Mouse (Mus musculus): ENCODE measurements around the gene Prpf8. TPM values are rescaled to one million over a fixed set of nuclear protein-coding genes. Genes with fewer than 3 reads are reported as not detected.
A peak's percentile ranks its signal among the peaks of the same experiment; 100 is the strongest.

The Prpf8 gene
- polyA plus RNA-seq, 1 experiment: 2.2 TPM

DNA sequence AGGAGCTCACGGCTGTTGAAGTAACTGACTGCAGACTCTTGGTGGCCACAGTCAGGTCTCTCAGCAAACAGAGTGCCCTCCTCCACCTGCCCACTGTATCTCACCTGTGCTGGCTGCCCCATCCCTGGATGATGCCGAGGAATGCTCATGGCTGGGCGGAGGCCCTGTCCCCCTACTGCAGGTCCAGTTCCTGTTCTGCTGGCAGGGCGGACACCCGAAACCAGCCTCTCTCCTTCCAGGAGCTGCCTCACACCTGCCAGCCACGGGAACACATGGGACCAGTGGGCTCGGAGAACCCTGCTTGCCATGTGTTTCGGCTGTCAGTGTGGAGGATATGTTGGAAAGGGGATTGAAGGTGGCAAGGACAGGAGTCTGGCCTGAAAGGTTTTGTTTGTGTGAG lies 53.6 kb downstream of the Prpf8 start:
- Histone ChIP-seq H3K4me1 (ENCODE audit: control insufficient read depth) (peaks cover 32% of the 10 kb centered on the region), H3K27me3 (ENCODE audit: control insufficient read depth) (no peaks in the 10 kb centered on the region), H3K4me3 (replicated peaks) (no peak overlapping the region), H3K9me3 (ENCODE audit: control insufficient read depth, low read length) (no peaks in the 10 kb centered on the region), H3K36me3 (ENCODE audit: control insufficient read depth) (peaks cover 2% of the 10 kb centered on the region; the same call in 1 of the 2 replicates)
- no peak for TF ChIP-seq TAL1 (IDR thresholded peaks at IDR 0.05; ENCODE audit: low read length)
- no peak for TF ChIP-seq GATA1 (IDR thresholded peaks at IDR 0.05; ENCODE audit: low read length)

DNA sequence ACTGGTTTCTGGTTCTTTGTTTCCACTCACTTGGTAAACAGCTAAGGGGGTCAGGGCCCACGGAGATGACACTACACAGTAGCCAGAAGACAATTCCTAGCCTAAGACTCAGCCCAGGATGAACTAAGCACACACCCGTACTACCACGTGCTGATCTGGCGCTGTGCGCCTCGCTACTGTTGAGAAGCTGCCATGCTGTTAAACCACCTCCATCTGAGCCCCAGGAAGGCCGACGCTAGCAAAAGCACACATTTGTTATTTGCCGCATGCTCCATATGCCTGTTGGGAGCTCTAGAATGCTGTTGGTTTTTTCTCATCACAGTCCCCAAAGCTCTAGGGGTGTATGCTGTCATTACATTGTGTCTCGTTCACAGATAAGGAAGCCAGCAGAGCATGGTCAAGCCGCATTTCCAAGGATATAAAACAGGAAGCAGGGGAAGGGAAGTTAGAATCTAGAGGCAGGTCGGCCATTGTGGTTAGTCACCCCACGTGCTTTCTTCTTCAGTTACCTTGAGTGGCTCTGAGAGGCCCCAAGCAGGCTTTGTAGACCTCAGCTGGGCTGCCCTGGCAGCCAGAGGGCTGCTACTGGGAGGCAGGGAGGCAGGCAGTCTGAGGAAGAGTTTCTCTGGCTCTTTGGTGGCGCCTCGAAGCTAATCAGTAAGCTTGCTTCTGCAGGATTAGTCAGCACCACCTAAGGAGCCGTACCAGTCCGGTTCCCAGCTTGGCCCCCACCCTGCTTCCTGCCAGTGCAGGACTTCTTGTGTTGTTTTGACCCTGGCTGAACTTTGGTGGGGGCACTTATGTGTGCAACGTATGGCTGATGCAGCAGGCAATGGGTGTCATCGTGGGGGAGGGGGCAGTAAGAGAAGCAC lies 54.3 kb downstream of the Prpf8 start:
- peaks cover 33% of the 10 kb centered on the region for H3K4me1 ChIP-seq (ENCODE audit: control insufficient read depth)
- no peak overlapping the region for H3K4me3 ChIP-seq (replicated peaks)
- peaks cover 2% of the 10 kb centered on the region; the same call in 1 of the 2 replicates for H3K36me3 ChIP-seq (ENCODE audit: control insufficient read depth)

DNA sequence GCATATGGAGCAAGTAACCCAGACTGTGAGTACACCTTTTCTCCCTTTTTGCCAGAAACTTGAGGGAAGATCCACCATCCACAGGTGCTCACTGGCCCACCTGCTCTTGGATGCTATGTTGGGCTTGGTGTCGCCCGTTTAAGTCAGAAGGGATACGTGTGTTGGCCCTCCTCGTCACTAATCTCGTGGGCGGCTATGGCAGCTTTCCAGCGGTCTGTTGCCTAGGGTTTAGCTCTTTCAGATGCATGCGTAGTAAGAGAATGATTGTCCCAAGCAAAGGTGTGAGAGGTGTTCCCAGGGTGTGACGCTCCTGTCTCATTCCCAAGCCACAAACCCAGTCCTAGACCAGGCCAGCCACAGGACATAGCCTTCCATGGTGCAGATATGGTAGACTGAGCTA lies 58.1 kb downstream of the Prpf8 start:
- Histone ChIP-seq H3K4me3 (replicated peaks) (no peak overlapping the region), H3K9me3 (ENCODE audit: control insufficient read depth, low read length) (no peaks in the 10 kb centered on the region), H3K27me3 (ENCODE audit: control insufficient read depth) (no peaks in the 10 kb centered on the region), H3K4me1 (ENCODE audit: control insufficient read depth) (peaks cover 44% of the 10 kb centered on the region), H3K36me3 (ENCODE audit: control insufficient read depth) (peaks cover 2% of the 10 kb centered on the region; the same call in 1 of the 2 replicates)
- TF ChIP-seq TAL1 (IDR thresholded peaks at IDR 0.05; ENCODE audit: low read length): no peak

More for the DNA sequence above, 54.3 kb downstream of the Prpf8 start:
- Histone ChIP-seq H3K27me3 (ENCODE audit: control insufficient read depth) (no peaks in the 10 kb centered on the region), H3K9me3 (ENCODE audit: control insufficient read depth, low read length) (no peaks in the 10 kb centered on the region)
- TF ChIP-seq TAL1 (IDR thresholded peaks at IDR 0.05; ENCODE audit: low read length): no peak
- TF ChIP-seq GATA1 (IDR thresholded peaks at IDR 0.05; ENCODE audit: low read length): no peak

DNA sequence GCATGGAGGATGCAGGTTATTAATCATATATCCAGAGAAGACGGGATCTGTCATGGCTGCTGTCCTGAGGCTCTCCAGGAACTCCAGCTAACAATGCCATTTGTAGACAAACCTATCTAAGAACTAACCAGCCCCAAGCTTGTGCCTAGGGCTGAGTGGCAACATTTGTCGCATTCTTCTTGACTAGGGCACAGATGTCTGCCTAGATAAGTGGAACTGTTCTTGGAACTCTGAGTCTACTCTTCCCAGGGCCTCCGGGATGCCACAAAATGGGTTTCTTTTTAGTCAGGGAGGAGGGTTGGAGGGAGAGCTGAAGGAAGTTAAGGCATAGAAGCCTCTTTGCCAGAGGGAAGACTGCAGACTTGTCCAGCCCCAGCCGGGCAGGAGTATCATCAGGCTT lies 59.4 kb downstream of the Prpf8 start:
- H3K4me3 ChIP-seq (replicated peaks): peak overlapping the region; percentile 5
- peaks cover 2% of the 10 kb centered on the region; the same call in 1 of the 2 replicates for H3K36me3 ChIP-seq (ENCODE audit: control insufficient read depth)

DNA sequence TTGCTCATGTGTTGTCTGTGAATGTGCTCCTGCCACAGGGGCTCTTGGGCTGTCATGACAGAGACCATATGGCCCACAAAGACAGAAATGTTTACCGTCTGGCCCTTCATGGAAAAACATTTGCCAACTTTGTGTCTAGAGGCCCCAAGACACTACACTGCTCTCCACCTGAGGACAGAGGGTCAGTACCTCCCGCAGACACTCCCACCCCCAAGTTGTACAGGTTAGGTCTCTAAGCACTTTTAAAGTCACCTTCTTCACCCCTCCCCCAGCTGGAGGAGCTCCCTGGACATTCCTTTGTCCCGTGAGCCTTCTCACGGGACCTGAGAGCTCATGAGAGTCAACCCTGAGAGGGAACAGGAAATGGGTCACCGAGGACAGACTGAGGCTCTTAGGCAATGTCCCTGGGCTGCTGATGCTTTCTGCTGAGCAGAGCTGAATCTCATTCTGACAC lies 63.1 kb downstream of the Prpf8 start:
- Histone ChIP-seq H3K9me3 (ENCODE audit: control insufficient read depth, low read length) (no peaks in the 10 kb centered on the region), H3K27me3 (ENCODE audit: control insufficient read depth) (no peaks in the 10 kb centered on the region), H3K4me1 (ENCODE audit: control insufficient read depth) (peaks cover 26% of the 10 kb centered on the region), H3K36me3 (ENCODE audit: control insufficient read depth) (peaks cover 2% of the 10 kb centered on the region; the same call in 1 of the 2 replicates), H3K4me3 (replicated peaks) (no peak overlapping the region)
- TF ChIP-seq TAL1 (IDR thresholded peaks at IDR 0.05; ENCODE audit: low read length) (no peak), GATA1 (IDR thresholded peaks at IDR 0.05; ENCODE audit: low read length) (no peak)

More for the DNA sequence above, 59.4 kb downstream of the Prpf8 start:
- H3K27me3 ChIP-seq (ENCODE audit: control insufficient read depth): no peaks in the 10 kb centered on the region
- peaks cover 35% of the 10 kb centered on the region for H3K4me1 ChIP-seq (ENCODE audit: control insufficient read depth)
- H3K9me3 ChIP-seq (ENCODE audit: control insufficient read depth, low read length): no peaks in the 10 kb centered on the region
- TF ChIP-seq TAL1 (IDR thresholded peaks at IDR 0.05; ENCODE audit: low read length) (no peak), GATA1 (IDR thresholded peaks at IDR 0.05; ENCODE audit: low read length) (no peak; the same call in 1 of the 2 replicates)

DNA sequence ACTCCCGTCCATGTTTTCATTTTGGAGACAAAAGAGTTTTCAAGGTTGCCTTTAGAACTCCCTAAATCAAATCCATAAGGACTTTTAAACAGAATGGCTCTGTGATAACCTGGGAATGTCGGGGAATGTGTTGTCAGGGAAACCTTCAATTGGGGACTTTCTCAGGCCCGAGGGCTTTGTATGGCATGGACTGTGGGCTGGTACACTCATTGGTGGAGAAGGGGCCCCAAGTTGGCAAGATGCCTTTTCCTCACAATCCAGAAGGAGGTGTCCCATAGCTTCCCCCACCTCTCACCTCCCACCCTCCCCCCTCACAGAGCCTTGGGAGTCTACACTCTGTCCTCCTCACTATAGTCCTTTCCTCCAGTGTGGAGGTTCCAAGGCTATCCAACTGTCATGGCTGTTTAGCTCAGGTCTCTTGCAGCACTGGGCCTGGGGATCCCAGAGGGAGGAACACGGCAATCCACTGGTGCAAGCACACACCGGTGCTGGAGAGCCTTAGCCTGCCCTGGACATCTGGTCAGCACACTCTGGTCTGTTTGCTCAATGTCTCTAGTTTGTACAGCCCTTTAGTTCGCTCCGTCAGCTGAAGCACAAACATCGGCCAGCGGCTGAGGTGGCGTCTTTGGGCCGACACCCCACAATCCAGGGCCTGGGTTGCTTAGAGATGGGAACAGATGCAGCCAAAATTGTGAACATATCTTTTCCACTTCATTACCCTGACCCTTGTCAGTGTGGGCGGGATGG lies 63.8 kb downstream of the Prpf8 start:
- TF ChIP-seq TAL1 (IDR thresholded peaks at IDR 0.05; ENCODE audit: low read length) (no peak), GATA1 (IDR thresholded peaks at IDR 0.05; ENCODE audit: low read length) (no peak)
- H3K27me3 ChIP-seq (ENCODE audit: control insufficient read depth): no peaks in the 10 kb centered on the region
- peaks cover 19% of the 10 kb centered on the region for H3K4me1 ChIP-seq (ENCODE audit: control insufficient read depth)
- H3K9me3 ChIP-seq (ENCODE audit: control insufficient read depth, low read length): no peaks in the 10 kb centered on the region
- H3K36me3 ChIP-seq (ENCODE audit: control insufficient read depth): no peaks in the 10 kb centered on the region
- H3K4me3 ChIP-seq (replicated peaks): no peak overlapping the region

DNA sequence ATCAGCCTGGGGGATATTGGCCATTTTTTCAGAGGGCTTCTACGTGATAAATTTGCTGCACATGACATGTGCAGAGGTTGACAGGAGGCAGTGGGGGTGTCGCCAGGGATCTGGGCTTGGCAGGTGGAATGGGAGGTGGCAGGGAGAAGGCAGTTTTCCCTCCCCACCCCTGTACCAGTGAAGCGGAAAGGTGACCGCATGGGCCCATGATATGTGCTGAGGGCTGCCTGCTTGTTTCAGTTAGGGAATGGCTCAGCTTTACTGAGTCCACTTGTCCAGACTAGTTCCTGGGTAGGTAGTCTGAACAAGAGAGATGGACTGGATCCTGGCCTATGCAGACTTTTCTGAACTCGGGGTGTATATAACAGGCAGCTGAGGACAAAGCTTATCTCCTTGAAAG lies 64.7 kb downstream of the Prpf8 start:
- Histone ChIP-seq H3K27me3 (ENCODE audit: control insufficient read depth) (no peaks in the 10 kb centered on the region), H3K9me3 (ENCODE audit: control insufficient read depth, low read length) (no peaks in the 10 kb centered on the region), H3K4me1 (ENCODE audit: control insufficient read depth) (peaks cover 10% of the 10 kb centered on the region), H3K36me3 (ENCODE audit: control insufficient read depth) (no peaks in the 10 kb centered on the region), H3K4me3 (replicated peaks) (no peak overlapping the region)
- no peak for TF ChIP-seq TAL1 (IDR thresholded peaks at IDR 0.05; ENCODE audit: low read length)
- no peak for TF ChIP-seq GATA1 (IDR thresholded peaks at IDR 0.05; ENCODE audit: low read length)

DNA sequence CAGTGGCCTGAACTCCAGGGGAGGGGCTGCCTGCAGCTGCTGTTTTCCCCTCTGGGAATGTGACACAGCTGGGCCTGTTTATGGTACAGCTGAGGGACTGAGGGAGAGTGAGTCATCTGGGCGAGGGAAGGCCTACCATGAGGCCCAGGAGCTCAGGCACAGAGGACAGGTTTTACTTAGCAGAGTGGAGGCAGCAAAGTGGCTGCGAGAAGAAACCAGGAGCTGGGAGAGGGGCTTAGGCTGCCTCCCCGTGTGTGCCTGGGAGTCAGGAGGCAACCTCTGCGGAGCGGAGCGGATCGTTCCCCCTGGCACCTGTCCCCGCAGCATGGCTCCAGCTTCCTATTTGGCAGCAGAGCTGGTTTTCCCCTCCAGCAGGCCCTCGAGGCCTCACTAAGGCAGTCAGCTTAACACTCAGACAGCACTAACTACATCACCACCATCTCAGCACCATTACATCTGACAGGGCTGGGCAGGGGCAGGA lies 65.4 kb downstream of the Prpf8 start:
- Histone ChIP-seq H3K36me3 (ENCODE audit: control insufficient read depth) (no peaks in the 10 kb centered on the region), H3K9me3 (ENCODE audit: control insufficient read depth, low read length) (no peaks in the 10 kb centered on the region), H3K27me3 (ENCODE audit: control insufficient read depth) (no peaks in the 10 kb centered on the region), H3K4me1 (ENCODE audit: control insufficient read depth) (peaks cover 4% of the 10 kb centered on the region), H3K4me3 (replicated peaks) (no peak overlapping the region)
- TF ChIP-seq GATA1 (IDR thresholded peaks at IDR 0.05; ENCODE audit: low read length): no peak
- TF ChIP-seq TAL1 (IDR thresholded peaks at IDR 0.05; ENCODE audit: low read length): no peak
